Mouse (Mus musculus) inflammation-experienced regulatory T-cells, adult 16 weeks (primary cell): ENCODE data around the gene Rasal3. TPM values are rescaled to one million over a fixed set of nuclear protein-coding genes. Genes with fewer than 3 reads are reported as not detected.

Source experiments
- polyA plus RNA-seq: library from polyadenylated mRNA; unstranded; fragments of 100-300 nt; shearing (Covaris generic); gene quantifications from one replicate; pipeline ENCODE4 v1.2.1, GENCODE M21; 2017

Rasal3 gene
- 166 TPM for polyA plus RNA-seq

DNA sequence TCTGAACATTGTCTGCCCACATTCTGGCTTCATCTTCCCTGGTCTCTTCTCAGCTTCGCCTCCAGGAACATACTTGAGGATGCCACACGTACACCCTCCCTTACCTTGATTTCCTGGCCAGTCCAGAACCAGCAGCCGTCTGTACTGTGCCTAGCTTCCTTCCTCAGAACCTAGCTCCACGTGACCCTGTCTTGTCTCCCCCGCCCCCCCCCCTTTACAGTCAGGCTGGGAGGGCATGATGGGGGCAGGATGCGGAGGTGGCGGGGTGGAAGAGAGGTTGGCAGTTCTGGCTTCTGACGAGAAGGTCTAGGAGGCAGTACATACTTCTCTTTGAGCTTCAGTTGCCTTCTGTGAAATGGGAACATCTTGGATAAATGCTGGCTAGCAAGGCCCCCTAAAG lies at the start of gene Rasal3:
Rasal3 (minus strand) TSS at position 167 of the 400 bp plus-strand sequence.

GRCm38 (mm10) chr17:32452482-32452881 lies 49.1 kb upstream of the Rasal3 start, which contains the start of gene Cyp4f39:
Gene Cyp4f39, plus strand, starts transcription at chr17:32452723.

GRCm38 (mm10) chr17:32424034-32424433 lies 20.7 kb upstream of the Rasal3 start, which contains the start of gene Pglyrp2:
Gene Pglyrp2, minus strand, starts transcription at chr17:32424167.

GRCm38 (mm10) chr17:32389101-32389659 lies 14.2 kb downstream of the Rasal3 start, which contains the start of gene Wiz:
Gene Wiz, minus strand, starts transcription at chr17:32389439.

DNA sequence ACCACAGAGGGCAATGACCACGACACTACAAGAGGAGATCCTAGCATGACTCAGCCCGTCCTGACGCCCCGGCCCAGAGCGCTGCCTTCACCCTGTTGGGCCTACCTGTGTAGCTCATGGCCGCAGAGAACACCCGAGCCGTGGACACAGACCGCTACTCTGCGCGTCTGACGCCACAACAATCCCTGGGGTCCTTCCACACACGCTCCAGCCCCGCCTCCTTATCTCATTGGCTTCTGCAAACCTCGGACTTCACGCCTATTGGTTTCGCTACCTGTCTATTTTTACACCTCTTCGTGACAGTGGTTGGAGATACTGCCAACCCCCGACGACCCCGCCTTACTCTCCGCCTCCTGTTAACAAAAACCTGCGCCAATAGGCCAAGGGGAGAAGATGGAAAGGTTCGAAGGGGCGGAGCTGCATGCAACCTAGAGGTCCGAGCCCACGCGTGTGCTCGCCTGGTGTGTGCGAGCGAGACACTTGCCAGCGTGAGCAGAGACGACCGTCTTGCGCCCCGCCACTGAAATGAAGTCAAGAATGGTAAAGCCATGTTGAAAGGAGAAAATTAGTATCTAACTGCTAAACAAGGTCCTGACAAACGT lies 52.9 kb downstream of the Rasal3 start, which contains the start of gene Akap8l:
Akap8l (minus strand) TSS at position 226 of the 602 bp plus-strand sequence.

Other genes with a start within 250 kb of the Rasal3 start
- not detected for gene Notch3, start 236.7 kb downstream of the Rasal3 start, polyA plus RNA-seq
- not detected for gene Ephx3, start 214.0 kb downstream of the Rasal3 start, polyA plus RNA-seq
- 55.5 TPM for gene Brd4, start 118.9 kb downstream of the Rasal3 start, polyA plus RNA-seq
- gene Akap8, start 82.3 kb downstream of the Rasal3 start, polyA plus RNA-seq: 258 TPM
- 327 TPM for gene Akap8l, start 53.0 kb downstream of the Rasal3 start, polyA plus RNA-seq
- gene Wiz, start 14.1 kb downstream of the Rasal3 start, polyA plus RNA-seq: 23.5 TPM
- gene Pglyrp2, start 20.6 kb upstream of the Rasal3 start, polyA plus RNA-seq: 98.3 TPM
- 1.5 TPM for gene Cyp4f39, start 49.1 kb upstream of the Rasal3 start, polyA plus RNA-seq
- 4.9 TPM for gene Cyp4f17, start 102.5 kb upstream of the Rasal3 start, polyA plus RNA-seq
- 19.0 TPM for gene Cyp4f16, start 133.0 kb upstream of the Rasal3 start, polyA plus RNA-seq
- not detected for gene Cyp4f37, start 217.7 kb upstream of the Rasal3 start, polyA plus RNA-seq